Mouse (Mus musculus): Measurements from ENCODE around the gene March6. TPM values are rescaled to one million over a fixed set of nuclear protein-coding genes. Genes with fewer than 3 reads are reported as not detected.

March6 gene
- total and polyA plus RNA-seq, 2 experiments, result 22.6 to 77.0 TPM

- Histone ChIP-seq H3K4me3 (ENCODE audit: insufficient read depth, low read depth, low read length) (peak overlapping the region; percentile 99), H3K36me3 (ENCODE audit: control insufficient read depth, insufficient read depth, low read length) (no peaks in the 10 kb centered on the region; the same call in 1 of the 2 replicates), H3K79me2 (ENCODE audit: control insufficient read depth, insufficient read depth, low read length) (peaks cover 28% of the 10 kb centered on the region; the same call in 1 of the 2 replicates), H3K27me3 (ENCODE audit: control insufficient read depth, insufficient read depth, low read length) (no peaks in the 10 kb centered on the region), H3K27ac (replicated peaks; ENCODE audit: insufficient read depth, low read depth, low read length) (peak overlapping the region; percentile 99), H3K9ac (ENCODE audit: low read depth, low read length) (peak overlapping the region; percentile 100), H3K4me1 (ENCODE audit: control insufficient read depth, insufficient read depth, low read length) (peaks cover 21% of the 10 kb centered on the region)
- TF ChIP-seq POLR2A (IDR thresholded peaks at IDR 0.05; ENCODE audit: extremely low read depth, insufficient read depth, low read length) (no peak), CTCF (IDR thresholded peaks at IDR 0.05; ENCODE audit: low read depth, low read length) (no peak)
- WGBS, result under 1% methylated on average over 56 of the region's 56 CpGs
- peak; percentile 84 for DNase-seq (ENCODE audit: extremely low read depth, low read depth, low spot score)
Observed at GRCm38 (mm10) chr15:31529811-31530658, 818 bp downstream of the March6 start.

- 10% methylated on average over 6 of the region's 6 CpGs for WGBS
- Histone ChIP-seq H3K4me1 (ENCODE audit: control insufficient read depth, insufficient read depth, low read length) (peaks cover 21% of the 10 kb centered on the region), H3K79me2 (ENCODE audit: control insufficient read depth, insufficient read depth, low read length) (peaks cover 33% of the 10 kb centered on the region), H3K27me3 (ENCODE audit: control insufficient read depth, insufficient read depth, low read length) (no peaks in the 10 kb centered on the region), H3K27ac (replicated peaks; ENCODE audit: insufficient read depth, low read depth, low read length) (peak overlapping the region; percentile 63; the same call in 1 of the 2 replicates), H3K4me3 (ENCODE audit: insufficient read depth, low read depth, low read length) (peak overlapping the region; percentile 99), H3K36me3 (ENCODE audit: control insufficient read depth, insufficient read depth, low read length) (no peaks in the 10 kb centered on the region; the same call in 1 of the 2 replicates), H3K9ac (ENCODE audit: low read depth, low read length) (peak overlapping the region; percentile 38)
- no peak for DNase-seq (ENCODE audit: extremely low read depth, low read depth, low spot score)
- no peak for TF ChIP-seq CTCF (IDR thresholded peaks at IDR 0.05; ENCODE audit: low read depth, low read length)
- TF ChIP-seq POLR2A (IDR thresholded peaks at IDR 0.05; ENCODE audit: extremely low read depth, insufficient read depth, low read length), result no peak
Observed at GRCm38 (mm10) chr15:31529103-31529502, 1.8 kb downstream of the March6 start.

- Histone ChIP-seq H3K4me1 (ENCODE audit: control insufficient read depth, insufficient read depth, low read length) (peaks cover 27% of the 10 kb centered on the region), H3K36me3 (ENCODE audit: control insufficient read depth, insufficient read depth, low read length) (no peaks in the 10 kb centered on the region; the same call in none of the 2 replicates), H3K9ac (ENCODE audit: low read depth, low read length) (no peak overlapping the region), H3K27me3 (ENCODE audit: control insufficient read depth, insufficient read depth, low read length) (no peaks in the 10 kb centered on the region), H3K4me3 (ENCODE audit: insufficient read depth, low read depth, low read length) (no peak overlapping the region), H3K27ac (replicated peaks; ENCODE audit: insufficient read depth, low read depth, low read length) (peak overlapping the region; percentile 38; the same call in 1 of the 2 replicates), H3K79me2 (ENCODE audit: control insufficient read depth, insufficient read depth, low read length) (peaks cover 38% of the 10 kb centered on the region)
- WGBS, result 22% methylated on average over 4 of the region's 4 CpGs
- no peak for TF ChIP-seq CTCF (IDR thresholded peaks at IDR 0.05; ENCODE audit: low read depth, low read length)
- DNase-seq (ENCODE audit: extremely low read depth, low read depth, low spot score), result peak; percentile 61
Observed at GRCm38 (mm10) chr15:31528477-31528876, 2.4 kb downstream of the March6 start.

- H3K27me3 ChIP-seq (ENCODE audit: control insufficient read depth, insufficient read depth, low read length), result no peaks in the 10 kb centered on the region
- peaks cover 26% of the 10 kb centered on the region for H3K4me1 ChIP-seq (ENCODE audit: control insufficient read depth, insufficient read depth, low read length)
- WGBS, result 17% methylated on average over 1 of the region's 1 CpGs
- no peak overlapping the region for H3K9ac ChIP-seq (ENCODE audit: low read depth, low read length)
- TF ChIP-seq POLR2A (IDR thresholded peaks at IDR 0.05; ENCODE audit: extremely low read depth, insufficient read depth, low read length) (no peak), CTCF (IDR thresholded peaks at IDR 0.05; ENCODE audit: low read depth, low read length) (no peak)
- peak; percentile 68 for DNase-seq (ENCODE audit: extremely low read depth, low read depth, low spot score)
- no peak overlapping the region for H3K4me3 ChIP-seq (ENCODE audit: insufficient read depth, low read depth, low read length)
- H3K27ac ChIP-seq (replicated peaks; ENCODE audit: insufficient read depth, low read depth, low read length), result no peak overlapping the region
- no peaks in the 10 kb centered on the region; the same call in none of the 2 replicates for H3K36me3 ChIP-seq (ENCODE audit: control insufficient read depth, insufficient read depth, low read length)
- H3K79me2 ChIP-seq (ENCODE audit: control insufficient read depth, insufficient read depth, low read length), result peaks cover 48% of the 10 kb centered on the region
Observed at GRCm38 (mm10) chr15:31526463-31526862, 4.4 kb downstream of the March6 start.

GRCm38 (mm10) chr15:31519000-31519399 is 11.9 kb downstream of the March6 start:
- TF ChIP-seq POLR2A (IDR thresholded peaks at IDR 0.05; ENCODE audit: extremely low read depth, insufficient read depth, low read length) (no peak), CTCF (IDR thresholded peaks at IDR 0.05; ENCODE audit: low read depth, low read length) (no peak)
- Histone ChIP-seq H3K27me3 (ENCODE audit: control insufficient read depth, insufficient read depth, low read length) (no peaks in the 10 kb centered on the region), H3K4me1 (ENCODE audit: control insufficient read depth, insufficient read depth, low read length) (peaks cover 21% of the 10 kb centered on the region), H3K4me3 (ENCODE audit: insufficient read depth, low read depth, low read length) (no peak overlapping the region), H3K36me3 (ENCODE audit: control insufficient read depth, insufficient read depth, low read length) (no peaks in the 10 kb centered on the region; the same call in 1 of the 2 replicates), H3K27ac (replicated peaks; ENCODE audit: insufficient read depth, low read depth, low read length) (no peak overlapping the region), H3K79me2 (ENCODE audit: control insufficient read depth, insufficient read depth, low read length) (peaks cover 42% of the 10 kb centered on the region), H3K9ac (ENCODE audit: low read depth, low read length) (no peak overlapping the region)
- no peak for DNase-seq (ENCODE audit: extremely low read depth, low read depth, low spot score)
- 71% methylated on average over 5 of the region's 5 CpGs for WGBS

GRCm38 (mm10) chr15:31518371-31518770 is 12.5 kb downstream of the March6 start:
- Histone ChIP-seq H3K9ac (ENCODE audit: low read depth, low read length) (no peak overlapping the region), H3K36me3 (ENCODE audit: control insufficient read depth, insufficient read depth, low read length) (no peaks in the 10 kb centered on the region), H3K79me2 (ENCODE audit: control insufficient read depth, insufficient read depth, low read length) (peaks cover 42% of the 10 kb centered on the region; the same call in 1 of the 2 replicates), H3K4me3 (ENCODE audit: insufficient read depth, low read depth, low read length) (no peak overlapping the region), H3K27me3 (ENCODE audit: control insufficient read depth, insufficient read depth, low read length) (no peaks in the 10 kb centered on the region), H3K4me1 (ENCODE audit: control insufficient read depth, insufficient read depth, low read length) (peaks cover 20% of the 10 kb centered on the region), H3K27ac (replicated peaks; ENCODE audit: insufficient read depth, low read depth, low read length) (no peak overlapping the region)
- TF ChIP-seq CTCF (IDR thresholded peaks at IDR 0.05; ENCODE audit: low read depth, low read length) (no peak), POLR2A (IDR thresholded peaks at IDR 0.05; ENCODE audit: extremely low read depth, insufficient read depth, low read length) (no peak)
- 66% methylated on average over 2 of the region's 2 CpGs for WGBS
- no peak for DNase-seq (ENCODE audit: extremely low read depth, low read depth, low spot score)

Data from liver, adult 2 months (tissue).